Mouse (Mus musculus): ENCODE data around the gene Rai1. TPM values are rescaled to one million over a fixed set of nuclear protein-coding genes. Genes with fewer than 3 reads are reported as not detected.

The Rai1 gene
- polyA plus RNA-seq, 1 experiment from 2014 or later: 3.8 TPM

DNA sequence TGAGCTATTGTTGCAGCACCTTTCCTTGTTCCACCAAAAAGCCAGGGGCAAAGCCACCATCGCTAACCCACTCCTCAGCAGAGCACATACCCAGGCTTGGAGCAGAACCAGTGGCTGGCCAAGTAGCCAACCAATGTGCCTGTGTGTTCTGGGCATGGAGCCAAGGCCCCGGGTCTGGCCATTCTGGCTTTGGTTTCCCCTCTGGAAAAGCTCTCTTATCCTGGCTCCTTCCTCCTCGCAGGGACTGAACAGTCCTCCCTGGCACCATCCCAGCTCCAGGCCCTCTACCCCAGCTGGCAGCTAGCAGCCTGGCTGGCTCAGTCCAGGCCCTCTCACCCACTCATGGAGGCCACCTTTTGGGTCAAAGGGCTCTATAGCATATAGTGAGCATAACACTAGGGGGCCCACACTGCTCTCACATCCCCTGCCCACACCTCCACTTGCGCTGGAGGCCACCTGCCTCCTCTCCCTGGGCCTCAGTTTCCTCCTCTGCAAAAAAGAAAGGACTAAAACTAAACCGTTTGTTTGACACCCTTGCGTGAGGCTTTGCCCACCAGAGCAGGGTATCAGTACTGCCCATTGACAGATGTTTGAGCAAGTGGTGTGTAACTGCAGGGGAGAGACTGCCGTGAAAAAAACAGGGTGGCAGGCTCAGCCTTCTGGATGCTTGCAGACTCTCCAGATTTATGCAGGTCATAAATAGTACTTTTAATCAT lies 104.6 kb downstream of the Rai1 start:
- peak overlapping the region; percentile 62 for H3K4me3 ChIP-seq (replicated peaks)
- H3K4me2 ChIP-seq: peak overlapping the region; percentile 85
- no peak for ATAC-seq (ENCODE audit: insufficient read depth)
- H3K27ac ChIP-seq (replicated peaks): peak overlapping the region; percentile 79
- H3K9ac ChIP-seq: peak overlapping the region; percentile 68
- H3K9me3 ChIP-seq (replicated peaks): no peaks in the 10 kb centered on the region
- WGBS (ENCODE audit: insufficient replicate concordance): 37% methylated on average over 7 of the region's 7 CpGs
- peaks cover 94% of the 10 kb centered on the region for H3K4me1 ChIP-seq (replicated peaks)
- no peaks in the 10 kb centered on the region for H3K27me3 ChIP-seq
- peaks cover 31% of the 10 kb centered on the region for H3K36me3 ChIP-seq (replicated peaks)

GRCm38 (mm10) chr11:60209933-60210249 lies 105.1 kb downstream of the Rai1 start:
- Histone ChIP-seq H3K27ac (replicated peaks) (peak overlapping the region; percentile 79), H3K4me2 (peak overlapping the region; percentile 85), H3K4me3 (replicated peaks) (peak overlapping the region; percentile 62), H3K4me1 (replicated peaks) (peaks cover 90% of the 10 kb centered on the region), H3K9me3 (replicated peaks) (no peaks in the 10 kb centered on the region), H3K27me3 (no peaks in the 10 kb centered on the region), H3K9ac (peak overlapping the region; percentile 68), H3K36me3 (replicated peaks) (peaks cover 26% of the 10 kb centered on the region)
- no peak for ATAC-seq (ENCODE audit: insufficient read depth)
- 3% methylated on average over 2 of the region's 2 CpGs for WGBS (ENCODE audit: insufficient replicate concordance)

- peaks cover 22% of the 10 kb centered on the region for H3K36me3 ChIP-seq (replicated peaks)
- peak overlapping the region; percentile 68 for H3K9ac ChIP-seq
- ATAC-seq (ENCODE audit: insufficient read depth): peak; percentile 88
Observed at GRCm38 (mm10) chr11:60210305-60210724, 105.5 kb downstream of the Rai1 start.

GRCm38 (mm10) chr11:60211152-60211551 lies 106.3 kb downstream of the Rai1 start:
- H3K4me3 ChIP-seq (replicated peaks): peak overlapping the region; percentile 62
- H3K9ac ChIP-seq: peak overlapping the region; percentile 49
- peak overlapping the region; percentile 82 for H3K27ac ChIP-seq (replicated peaks)
- H3K4me1 ChIP-seq (replicated peaks): peaks cover 88% of the 10 kb centered on the region
- ATAC-seq (ENCODE audit: insufficient read depth): no peak
- H3K27me3 ChIP-seq: no peaks in the 10 kb centered on the region
- H3K4me2 ChIP-seq: peak overlapping the region; percentile 85
- H3K36me3 ChIP-seq (replicated peaks): peaks cover 17% of the 10 kb centered on the region
- 57% methylated on average over 3 of the region's 3 CpGs for WGBS (ENCODE audit: insufficient replicate concordance)
- no peaks in the 10 kb centered on the region for H3K9me3 ChIP-seq (replicated peaks)

More at GRCm38 (mm10) chr11:60210305-60210724, 105.5 kb downstream of the Rai1 start:
- no peaks in the 10 kb centered on the region for H3K27me3 ChIP-seq
- H3K4me3 ChIP-seq (replicated peaks): peak overlapping the region; percentile 62
- H3K4me1 ChIP-seq (replicated peaks): peaks cover 88% of the 10 kb centered on the region
- H3K4me2 ChIP-seq: peak overlapping the region; percentile 85
- under 1% methylated on average over 46 of the region's 47 CpGs for WGBS (ENCODE audit: insufficient replicate concordance)
- H3K27ac ChIP-seq (replicated peaks): peak overlapping the region; percentile 82
- H3K9me3 ChIP-seq (replicated peaks): no peaks in the 10 kb centered on the region

DNA sequence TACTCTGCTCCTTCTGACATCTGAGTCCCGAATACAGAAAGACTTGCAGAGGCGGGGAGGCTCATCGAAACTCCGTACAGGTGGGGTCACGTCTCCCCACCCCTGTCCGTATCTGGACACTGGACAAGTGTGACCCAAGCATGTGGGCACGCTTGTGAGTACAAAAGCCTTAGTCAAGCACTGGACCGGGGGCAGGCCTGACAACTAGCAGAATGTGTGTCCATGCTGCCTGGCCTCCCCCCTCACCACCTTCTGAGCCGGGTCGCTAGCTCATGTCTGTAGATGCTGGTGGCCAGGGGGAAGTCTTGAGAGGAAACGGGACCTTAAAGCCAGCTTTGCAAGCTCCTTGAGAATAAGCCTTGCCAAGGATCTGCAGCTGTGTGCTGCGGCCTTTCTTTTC lies 106.9 kb downstream of the Rai1 start:
- no peak overlapping the region for H3K4me3 ChIP-seq (replicated peaks)
- no peak for ATAC-seq (ENCODE audit: insufficient read depth)
- no peaks in the 10 kb centered on the region for H3K9me3 ChIP-seq (replicated peaks)
- H3K36me3 ChIP-seq (replicated peaks): peaks cover 16% of the 10 kb centered on the region
- H3K27me3 ChIP-seq: no peaks in the 10 kb centered on the region
- peaks cover 88% of the 10 kb centered on the region for H3K4me1 ChIP-seq (replicated peaks)
- peak overlapping the region; percentile 82 for H3K27ac ChIP-seq (replicated peaks)
- 68% methylated on average over 12 of the region's 12 CpGs for WGBS (ENCODE audit: insufficient replicate concordance)
- no peak overlapping the region for H3K4me2 ChIP-seq
- no peak overlapping the region for H3K9ac ChIP-seq

DNA sequence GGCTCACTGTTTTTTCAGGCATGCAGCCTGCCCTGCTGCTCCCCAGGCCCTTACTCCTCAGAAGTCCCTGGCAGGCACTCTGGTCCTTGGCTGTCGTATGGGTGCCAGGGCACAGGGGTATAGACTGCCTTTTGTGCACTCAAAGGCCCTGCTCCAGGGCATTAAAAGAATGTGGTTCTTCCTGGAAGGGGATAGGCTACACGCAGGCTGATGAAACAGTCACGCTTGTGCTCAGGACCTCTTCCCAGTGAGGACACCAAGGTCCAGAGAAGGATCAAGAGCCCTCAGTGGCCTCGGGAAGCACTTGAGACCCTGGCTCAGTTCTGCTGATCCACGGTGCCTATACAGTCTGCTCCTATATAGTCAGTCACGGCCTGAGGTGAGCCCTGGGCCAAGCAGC lies 108.5 kb downstream of the Rai1 start:
- H3K4me3 ChIP-seq (replicated peaks): no peak overlapping the region
- ATAC-seq (ENCODE audit: insufficient read depth): no peak
- peaks cover 21% of the 10 kb centered on the region for H3K36me3 ChIP-seq (replicated peaks)
- H3K9me3 ChIP-seq (replicated peaks): no peaks in the 10 kb centered on the region
- H3K27ac ChIP-seq (replicated peaks): 0 out of 2 replicates have a peak overlapping the region, but pooled peaks have one; percentile 16
- H3K9ac ChIP-seq: no peak overlapping the region
- H3K4me1 ChIP-seq (replicated peaks): peaks cover 88% of the 10 kb centered on the region
- no peaks in the 10 kb centered on the region for H3K27me3 ChIP-seq
- H3K4me2 ChIP-seq: no peak overlapping the region
- 73% methylated on average over 6 of the region's 6 CpGs for WGBS (ENCODE audit: insufficient replicate concordance)

DNA sequence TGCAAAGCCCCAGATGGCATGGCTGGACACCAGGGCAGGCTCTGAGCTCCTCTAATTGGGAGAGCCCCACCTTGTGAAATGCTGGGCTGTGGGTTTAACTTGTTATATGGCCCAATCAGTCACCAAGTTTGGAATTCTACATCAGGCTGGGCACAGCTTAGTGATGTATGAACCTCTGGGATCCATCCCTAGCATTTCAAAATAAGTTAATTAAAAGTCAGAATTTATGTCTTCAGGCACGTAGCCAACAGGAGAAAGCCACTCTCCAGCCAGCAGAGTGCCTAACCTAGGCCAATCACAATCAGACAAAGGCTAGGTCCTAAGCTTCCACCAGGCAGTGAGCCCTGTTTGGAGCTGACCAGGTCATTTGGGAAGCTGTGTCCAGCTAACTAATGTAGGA lies 111.9 kb downstream of the Rai1 start:
- no peaks in the 10 kb centered on the region for H3K27me3 ChIP-seq
- 79% methylated on average over 1 of the region's 1 CpGs for WGBS (ENCODE audit: insufficient replicate concordance)
- no peak overlapping the region for H3K4me3 ChIP-seq (replicated peaks)
- H3K9ac ChIP-seq: peak overlapping the region; percentile 37; the same call in 1 of the 2 replicates
- no peaks in the 10 kb centered on the region for H3K9me3 ChIP-seq (replicated peaks)
- ATAC-seq (ENCODE audit: insufficient read depth): no peak
- H3K27ac ChIP-seq (replicated peaks): peak overlapping the region; percentile 84
- peaks cover 87% of the 10 kb centered on the region for H3K4me1 ChIP-seq (replicated peaks)
- peak overlapping the region; percentile 43 for H3K4me2 ChIP-seq
- peaks cover 29% of the 10 kb centered on the region for H3K36me3 ChIP-seq (replicated peaks)

DNA sequence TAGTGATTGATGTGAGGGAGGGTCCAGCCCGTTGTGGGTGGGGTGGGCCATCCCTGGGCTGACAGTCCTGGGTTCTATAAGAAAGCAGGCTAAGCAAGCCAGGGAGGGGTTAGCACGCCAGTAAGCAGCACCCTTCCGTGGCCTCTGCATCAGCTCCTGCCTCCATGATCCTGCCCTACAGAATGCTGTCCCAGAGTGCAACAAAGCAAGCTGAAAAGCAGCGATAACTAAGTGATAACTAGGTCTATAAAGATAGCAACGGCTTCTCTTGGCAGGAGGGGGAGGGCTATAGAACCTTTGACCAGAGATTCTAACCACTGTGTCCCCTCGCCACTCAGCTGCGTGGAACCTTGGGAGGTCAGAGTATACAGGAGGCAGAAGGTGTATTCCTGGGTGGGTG lies 112.7 kb downstream of the Rai1 start:
- whole genome bisulfite sequencing (ENCODE audit: insufficient replicate concordance): 23% methylated on average over 7 of the region's 7 CpGs
- Histone ChIP-seq H3K4me3 (replicated peaks) (no peak overlapping the region), H3K9ac (peak overlapping the region; percentile 37; the same call in 1 of the 2 replicates), H3K27me3 (no peaks in the 10 kb centered on the region), H3K9me3 (replicated peaks) (no peaks in the 10 kb centered on the region), H3K36me3 (replicated peaks) (peaks cover 29% of the 10 kb centered on the region), H3K27ac (replicated peaks) (peak overlapping the region; percentile 84), H3K4me1 (replicated peaks) (peaks cover 87% of the 10 kb centered on the region), H3K4me2 (peak overlapping the region; percentile 43)
- peak; percentile 38 for ATAC-seq (ENCODE audit: insufficient read depth)

DNA sequence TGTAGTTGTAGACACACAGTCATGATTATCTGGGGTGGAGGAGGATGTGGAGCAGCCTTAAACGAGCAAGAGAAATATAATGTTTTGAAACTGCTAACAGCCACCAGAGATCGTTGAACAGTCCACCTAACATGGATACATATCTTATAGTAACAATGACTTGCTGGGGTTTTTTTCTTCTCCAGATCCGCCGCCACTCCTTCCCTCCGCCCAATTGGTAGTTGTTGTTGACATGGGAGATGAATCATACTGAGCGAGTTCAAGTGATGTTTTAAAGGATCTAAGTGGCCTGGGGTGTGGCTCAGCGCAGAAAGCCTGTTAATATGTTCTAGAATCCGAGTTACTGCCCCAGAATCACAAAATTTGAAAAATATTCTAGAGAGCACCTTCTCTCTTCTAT lies 114.8 kb downstream of the Rai1 start:
- Histone ChIP-seq H3K36me3 (replicated peaks) (peaks cover 29% of the 10 kb centered on the region), H3K4me1 (replicated peaks) (peaks cover 93% of the 10 kb centered on the region), H3K9me3 (replicated peaks) (no peaks in the 10 kb centered on the region), H3K9ac (peak overlapping the region; percentile 78), H3K27ac (replicated peaks) (peak overlapping the region; percentile 84), H3K4me2 (peak overlapping the region; percentile 78), H3K4me3 (replicated peaks) (peak overlapping the region; percentile 83), H3K27me3 (no peaks in the 10 kb centered on the region)
- WGBS (ENCODE audit: insufficient replicate concordance): 3% methylated on average over 8 of the region's 8 CpGs
- ATAC-seq (ENCODE audit: insufficient read depth): no peak

- WGBS (ENCODE audit: insufficient replicate concordance): under 1% methylated on average over 46 of the region's 46 CpGs
- H3K4me1 ChIP-seq (replicated peaks): peaks cover 94% of the 10 kb centered on the region
- H3K27me3 ChIP-seq: no peaks in the 10 kb centered on the region
- peak overlapping the region; percentile 78 for H3K9ac ChIP-seq
- H3K36me3 ChIP-seq (replicated peaks): peaks cover 29% of the 10 kb centered on the region
- H3K4me3 ChIP-seq (replicated peaks): peak overlapping the region; percentile 83
- peak overlapping the region; percentile 84 for H3K27ac ChIP-seq (replicated peaks)
- H3K4me2 ChIP-seq: peak overlapping the region; percentile 78
- H3K9me3 ChIP-seq (replicated peaks): no peaks in the 10 kb centered on the region
- peak; percentile 68 for ATAC-seq (ENCODE audit: insufficient read depth)
Observed at GRCm38 (mm10) chr11:60220291-60220804, 115.5 kb downstream of the Rai1 start.

- H3K9ac ChIP-seq: no peak overlapping the region
- no peak overlapping the region for H3K4me3 ChIP-seq (replicated peaks)
- H3K4me1 ChIP-seq (replicated peaks): peaks cover 84% of the 10 kb centered on the region
Observed at GRCm38 (mm10) chr11:60221425-60221824, 116.6 kb downstream of the Rai1 start.

More at GRCm38 (mm10) chr11:60221425-60221824, 116.6 kb downstream of the Rai1 start:
- H3K27me3 ChIP-seq: no peaks in the 10 kb centered on the region
- peaks cover 23% of the 10 kb centered on the region for H3K36me3 ChIP-seq (replicated peaks)
- peak overlapping the region; percentile 84; the same call in 1 of the 2 replicates for H3K27ac ChIP-seq (replicated peaks)
- ATAC-seq (ENCODE audit: insufficient read depth): no peak
- H3K4me2 ChIP-seq: peak overlapping the region; percentile 87
- no peaks in the 10 kb centered on the region for H3K9me3 ChIP-seq (replicated peaks)
- WGBS (ENCODE audit: insufficient replicate concordance): 62% methylated on average over 6 of the region's 6 CpGs

Measured in liver, embryonic 15.5 days (tissue).